Mouse (Mus musculus) limb, embryonic 14.5 days (tissue): ENCODE results near the gene Rusc1. TPM values are rescaled to one million over a fixed set of nuclear protein-coding genes. Genes with fewer than 3 reads are reported as not detected.
"Not testable (repeated sequence)": the region's sequence is repeated elsewhere in the genome, so short reads cannot be mapped to it uniquely, and the experiment has no call there.

Experiments used
- ATAC-seq: fragments of 200-750 bp; cut with Nextera tagmentation; 2 replicates; pipeline ENCODE4 v1.8.0; 2017; ENCODE audit warnings: low read depth, moderate number of reproducible peaks, moderate TSS enrichment; ENCODE audit not compliant: low FRiP score
- DNase-seq: peaks from one replicate; pipeline ENCODE4 v3.0.0-alpha.2; 2015; ENCODE audit warnings: low spot score
- H3K27ac ChIP-seq: fragments of 300-500 bp; sonication (generic); replicated peaks from 2 replicates; pipeline ENCODE4 v1.5.1; 2014; ENCODE audit warnings: low read depth, mild to moderate bottlenecking, low read length, moderate library complexity, mixed read lengths
- H3K27me3 ChIP-seq: fragments of 300-500 bp; sonication (generic); 2 replicates; pipeline ENCODE4 v1.6.1; 2014; ENCODE audit warnings: low read length, mixed read lengths; ENCODE audit not compliant: control insufficient read depth, insufficient read depth
- H3K36me3 ChIP-seq: fragments of 300-500 bp; sonication (generic); 2 replicates; pipeline ENCODE4 v1.6.1; 2014; ENCODE audit warnings: mild to moderate bottlenecking, low read length, moderate library complexity, mixed read lengths; ENCODE audit not compliant: control insufficient read depth, insufficient read depth
- H3K4me1 ChIP-seq: fragments of 300-500 bp; sonication (generic); 2 replicates; pipeline ENCODE4 v1.6.1; 2014; ENCODE audit warnings: antibody characterized with exemption, low read length, mixed read lengths; ENCODE audit not compliant: control insufficient read depth, insufficient read depth
- H3K4me2 ChIP-seq: fragments of 300-500 bp; sonication (generic); replicated peaks from 2 replicates; pipeline ENCODE4 v1.6.1; 2014; ENCODE audit warnings: low read depth, mild to moderate bottlenecking, low read length, moderate library complexity; ENCODE audit not compliant: severe bottlenecking
- H3K4me3 ChIP-seq: fragments of 300-500 bp; sonication (generic); replicated peaks from 2 replicates; pipeline ENCODE4 v1.5.1; 2014; ENCODE audit warnings: low read length
- H3K9ac ChIP-seq: fragments of 300-500 bp; sonication (generic); 2 replicates; pipeline ENCODE4 v1.6.1; 2014; ENCODE audit warnings: mild to moderate bottlenecking, low read depth, low read length, moderate library complexity; ENCODE audit not compliant: severe bottlenecking
- H3K9me3 ChIP-seq: fragments of 300-500 bp; sonication (generic); 2 replicates; pipeline ENCODE4 v1.6.1; 2016; ENCODE audit warnings: low read length; ENCODE audit not compliant: control insufficient read depth
- POLR2A ChIP-seq: fragments of 200-500 bp; IDR thresholded peaks from 2 replicates; pipeline ENCODE4 v1.8.0; 2012; ENCODE audit warnings: inconsistent platforms, mild to moderate bottlenecking, moderate library complexity, borderline replicate concordance; ENCODE audit not compliant: insufficient read depth, insufficient read length; ENCODE audit errors: extremely low read depth
- WGBS: fragments of 180-500 bp; shearing (Covaris S2); extraction: QIAGEN DNeasy Blood & Tissue Kit; methylation state at CpG from one replicate; pipeline ENCODE4 v1.1.7; 2014; 5-methylcytosine and 5-hydroxymethylcytosine counted together
- polyA plus RNA-seq, 2 experiments: library from polyadenylated mRNA; depleted of rRNA in 1 of 2; stranded (reverse) in 1 of 2; unstranded in 1 of 2; fragments of >200 nt; fragmentation: Nextera tagmentation in 1 of 2; extraction: Ambion mirVana in 1 of 2; gene quantifications; 2 replicates each; pipeline versions ENCODE4 v1.2.1 to v1.2.3; 2012 to 2014

Gene Rusc1
- polyA plus RNA-seq, 2 experiments = 24.8 to 56.6 TPM

GRCm38 (mm10) chr3:89089882-89090591, 3.1 kb downstream of the Rusc1 start:
- Histone ChIP-seq H3K27me3 (peaks cover 8% of the 10 kb centered on the region; the same call in 1 of the 2 replicates), H3K27ac (peak overlapping the region; percentile 87), H3K9me3 (no peaks in the 10 kb centered on the region), H3K4me3 (peak overlapping the region; percentile 69), H3K36me3 (peaks cover 17% of the 10 kb centered on the region), H3K4me2 (peak overlapping the region; percentile 100), H3K4me1 (peaks cover 36% of the 10 kb centered on the region), H3K9ac (peak overlapping the region; percentile 66)
- DNase-seq = peak; percentile 88
- peak; percentile 22; the same call in 1 of the 2 replicates for TF ChIP-seq POLR2A
- peak; percentile 81 for ATAC-seq
- 2% methylated on average over 30 of the region's 40 CpGs for WGBS

GRCm38 (mm10) chr3:89088974-89089373, 4.1 kb downstream of the Rusc1 start:
- Histone ChIP-seq H3K9me3 (no peaks in the 10 kb centered on the region), H3K4me3 (peak overlapping the region; percentile 69), H3K27me3 (peaks cover 8% of the 10 kb centered on the region; the same call in 1 of the 2 replicates), H3K4me2 (peak overlapping the region; percentile 100), H3K36me3 (peaks cover 19% of the 10 kb centered on the region), H3K9ac (0 out of 2 replicates have a peak overlapping the region, but pooled peaks have one; percentile 66), H3K4me1 (peaks cover 36% of the 10 kb centered on the region), H3K27ac (no peak overlapping the region)
- no peak for DNase-seq
- ATAC-seq = no peak
- WGBS = 54% methylated on average over 14 of the region's 14 CpGs
- no peak for TF ChIP-seq POLR2A

GRCm38 (mm10) chr3:89087338-89088110, 5.6 kb downstream of the Rusc1 start:
- peak; percentile 76 for DNase-seq
- TF ChIP-seq POLR2A = no peak

GRCm38 (mm10) chr3:89084654-89085190, 8.4 kb downstream of the Rusc1 start:
- H3K9me3 ChIP-seq = no peaks in the 10 kb centered on the region
- ATAC-seq = no peak
- WGBS = 82% methylated on average over 12 of the region's 12 CpGs

More at GRCm38 (mm10) chr3:89087338-89088110, 5.6 kb downstream of the Rusc1 start:
- no peak for ATAC-seq
- peaks cover 20% of the 10 kb centered on the region for H3K36me3 ChIP-seq
- WGBS = 16% methylated on average over 18 of the region's 21 CpGs
- H3K4me3 ChIP-seq = peak overlapping the region; percentile 5; the same call in 1 of the 2 replicates
- peak overlapping the region; percentile 33 for H3K4me2 ChIP-seq
- H3K27me3 ChIP-seq = peaks cover 4% of the 10 kb centered on the region; the same call in 1 of the 2 replicates
- no peaks in the 10 kb centered on the region for H3K9me3 ChIP-seq
- H3K9ac ChIP-seq = peak overlapping the region; percentile 31; the same call in 1 of the 2 replicates
- peaks cover 28% of the 10 kb centered on the region for H3K4me1 ChIP-seq
- peak overlapping the region; percentile 28 for H3K27ac ChIP-seq

GRCm38 (mm10) chr3:89084133-89084532, 9.0 kb downstream of the Rusc1 start:
- ATAC-seq (no peak), DNase-seq (no peak)
- no peak for TF ChIP-seq POLR2A
- no peak overlapping the region for H3K4me2 ChIP-seq
- no peak overlapping the region for H3K4me3 ChIP-seq
- no peak overlapping the region for H3K27ac ChIP-seq
- H3K9me3 ChIP-seq = no peaks in the 10 kb centered on the region
- no peak overlapping the region for H3K9ac ChIP-seq
- H3K36me3 ChIP-seq = peaks cover 37% of the 10 kb centered on the region
- 88% methylated on average over 2 of the region's 2 CpGs for WGBS
- no peaks in the 10 kb centered on the region for H3K27me3 ChIP-seq
- peaks cover 13% of the 10 kb centered on the region for H3K4me1 ChIP-seq

More at GRCm38 (mm10) chr3:89084654-89085190, 8.4 kb downstream of the Rusc1 start:
- Histone ChIP-seq H3K36me3 (peaks cover 31% of the 10 kb centered on the region), H3K4me3 (no peak overlapping the region), H3K4me1 (peaks cover 18% of the 10 kb centered on the region), H3K27ac (no peak overlapping the region), H3K4me2 (no peak overlapping the region), H3K27me3 (no peaks in the 10 kb centered on the region), H3K9ac (no peak overlapping the region)
- no peak for DNase-seq
- no peak for TF ChIP-seq POLR2A

- H3K9ac ChIP-seq, ATAC-seq, H3K27ac ChIP-seq, H3K4me1 ChIP-seq, H3K4me3 ChIP-seq, H3K4me2 ChIP-seq, H3K9me3 ChIP-seq, H3K27me3 ChIP-seq, DNase-seq: not testable (repeated sequence)
- peaks cover 53% of the 10 kb centered on the region for H3K36me3 ChIP-seq
These were observed 10.8 kb downstream of the Rusc1 start for GRCm38 (mm10) chr3:89082287-89082686.
